ENCODE assay signal across 19 mouse cellular contexts in the genomic region with DNA sequence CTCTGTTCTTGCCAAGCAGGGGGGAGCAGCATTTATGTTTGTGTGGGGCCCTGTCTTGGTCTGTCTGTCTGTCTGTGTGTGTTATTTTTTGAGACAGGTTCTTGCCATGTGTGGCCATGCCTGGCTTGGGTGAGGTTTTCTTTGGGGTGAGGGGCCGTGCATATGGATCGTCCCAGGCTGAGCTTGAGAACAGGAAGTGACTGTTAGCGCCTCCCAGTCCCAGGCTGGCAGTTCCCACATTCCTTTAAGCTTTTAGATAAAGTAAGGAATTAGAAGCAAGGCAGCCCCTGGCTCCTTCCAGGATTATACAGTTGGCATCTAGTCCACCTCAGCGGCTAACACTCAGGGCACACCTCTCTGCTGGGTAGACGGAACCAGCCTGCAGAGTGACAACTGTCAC. TPM values are rescaled to one million over a fixed set of nuclear protein-coding genes. Genes with fewer than 3 reads are reported as not detected.
DNase-seq lines count a peak whose midpoint lies in the region; ATAC-seq and TF ChIP-seq lines count a peak whose summit lies in the region.
"Had no signal": no experiment of that assay in that cellular context is flagged by ENCODE, and none has a peak within 500 bp of the region (broad histone marks: within the 10 kb centered on the region; RNA-seq: fewer than 3 reads in every experiment).

No protein-coding gene starts in this region.

- no peaks in the 10 kb centered on the region for H3K27me3 ChIP-seq in heart, embryonic 11.5 days (ENCODE audit: control insufficient read depth, insufficient read depth, low read length)
- no peaks in the 10 kb centered on the region for H3K27me3 ChIP-seq in heart, embryonic 15.5 days
- no peaks in the 10 kb centered on the region for H3K27me3 ChIP-seq in lung, embryonic 14.5 days (ENCODE audit: insufficient read depth, low read length)
- H3K27me3 ChIP-seq in hindbrain, embryonic 14.5 days (ENCODE audit: control insufficient read depth, insufficient read depth, low read length): no peaks in the 10 kb centered on the region
- H3K27me3 ChIP-seq: embryonic facial prominence, embryonic 12.5 days; forebrain, embryonic 15.5 days had no signal

- H3K4me1 ChIP-seq in heart, embryonic 11.5 days (ENCODE audit: control insufficient read depth, insufficient read depth, low read length): peaks cover 20% of the 10 kb centered on the region
- H3K4me1 ChIP-seq in heart, embryonic 15.5 days (replicated peaks): peaks cover 20% of the 10 kb centered on the region
- H3K4me1 ChIP-seq in lung, embryonic 14.5 days (ENCODE audit: insufficient read depth): no peaks in the 10 kb centered on the region
- no peaks in the 10 kb centered on the region for H3K4me1 ChIP-seq in hindbrain, embryonic 14.5 days (replicated peaks; ENCODE audit: control insufficient read depth, insufficient read depth, low read length)
- H3K4me1 ChIP-seq: embryonic facial prominence, embryonic 12.5 days; forebrain, embryonic 15.5 days had no signal

- H3K36me3 ChIP-seq in heart, embryonic 11.5 days (ENCODE audit: control insufficient read depth, insufficient read depth, low read length): peaks cover 11% of the 10 kb centered on the region
- H3K36me3 ChIP-seq in heart, embryonic 15.5 days: peaks cover 38% of the 10 kb centered on the region
- peaks cover 46% of the 10 kb centered on the region for H3K36me3 ChIP-seq in lung, embryonic 14.5 days (ENCODE audit: insufficient read depth)
- peaks cover 54% of the 10 kb centered on the region for H3K36me3 ChIP-seq in hindbrain, embryonic 14.5 days (replicated peaks; ENCODE audit: control insufficient read depth, insufficient read depth)

- ATAC-seq in heart, embryonic 11.5 days (replicated peaks; ENCODE audit: insufficient number of reproducible peaks, low FRiP score, low TSS enrichment): peak; percentile 36; the same call in 1 of the 2 replicates
- 0 out of 2 replicates have a peak, but pooled peaks have one; percentile 21 for ATAC-seq in heart, embryonic 15.5 days (replicated peaks; ENCODE audit: insufficient number of reproducible peaks, insufficient read depth, low FRiP score, low read depth)
- ATAC-seq in lung, embryonic 14.5 days (ENCODE audit: insufficient read depth): peak; percentile 24; the same call in 1 of the 2 replicates
- ATAC-seq in hindbrain, embryonic 14.5 days (ENCODE audit: low FRiP score): no peak
- ATAC-seq: activated CD4-positive, CD25-positive, alpha-beta regulatory T cell, adult 4 months; forebrain, embryonic 15.5 days; hindbrain, embryonic 16.5 days; inflammation-experienced regulatory T-cells, adult 6 months; intestine, postnatal 0 days had no signal

- TF ChIP-seq CTCF in lung, embryonic 14.5 days (IDR thresholded peaks at IDR 0.05; ENCODE audit: low read depth): no peak

- peak overlapping the region; percentile 39 for H3K9ac ChIP-seq in heart, embryonic 11.5 days (ENCODE audit: low read depth, low read length)
- H3K9ac ChIP-seq in heart, embryonic 15.5 days: 0 out of 2 replicates have a peak overlapping the region, but pooled peaks have one; percentile 8
- H3K9ac ChIP-seq in lung, embryonic 14.5 days: no peak overlapping the region
- no peak overlapping the region for H3K9ac ChIP-seq in hindbrain, embryonic 14.5 days
- H3K9ac ChIP-seq: embryonic facial prominence, embryonic 12.5 days; forebrain, embryonic 15.5 days had no signal

- no peak overlapping the region for H3K4me3 ChIP-seq in heart, embryonic 11.5 days (ENCODE audit: low read depth, low read length)
- H3K4me3 ChIP-seq in heart, embryonic 15.5 days: no peak overlapping the region
- H3K4me3 ChIP-seq in lung, embryonic 14.5 days (ENCODE audit: low read depth, low read length): no peak overlapping the region
- H3K4me3 ChIP-seq in hindbrain, embryonic 14.5 days (replicated peaks; ENCODE audit: low read length): no peak overlapping the region
- H3K4me3 ChIP-seq: embryonic facial prominence, embryonic 12.5 days; forebrain, embryonic 15.5 days had no signal

- WGBS in heart, embryonic 11.5 days (ENCODE audit: insufficient replicate concordance): 23% methylated on average over 5 of the region's 5 CpGs
- 20% methylated on average over 5 of the region's 5 CpGs for WGBS in heart, embryonic 15.5 days
- WGBS in lung, embryonic 14.5 days: 58% methylated on average over 5 of the region's 5 CpGs
- 79% methylated on average over 5 of the region's 5 CpGs for WGBS in hindbrain, embryonic 14.5 days

- no peak for DNase-seq in heart, postnatal 4 days
- DNase-seq in heart, adult 11 months: no peak
- no peak for DNase-seq in lung, embryonic 14.5 days
- no peak for DNase-seq in lung, postnatal 10 days
- no peak for DNase-seq in hindbrain, embryonic 14.5 days (ENCODE audit: low spot score)
- DNase-seq: adrenal gland, postnatal 14 days; cerebellum, adult 11-12 months; cerebellum, adult 9-10 months; cerebellum, postnatal 25 days; gastrocnemius, postnatal 36 days; heart, postnatal 10 days had no signal

- no peaks in the 10 kb centered on the region for H3K9me3 ChIP-seq in heart, embryonic 11.5 days (replicated peaks; ENCODE audit: control insufficient read depth, low read length)
- H3K9me3 ChIP-seq in heart, embryonic 15.5 days (replicated peaks): no peaks in the 10 kb centered on the region
- H3K9me3 ChIP-seq in lung, embryonic 14.5 days (ENCODE audit: low read depth, low read length): no peaks in the 10 kb centered on the region
- H3K9me3 ChIP-seq in hindbrain, embryonic 14.5 days (ENCODE audit: control insufficient read depth, low read length): no peaks in the 10 kb centered on the region
- H3K9me3 ChIP-seq: embryonic facial prominence, embryonic 12.5 days; forebrain, embryonic 15.5 days had no signal

- peak overlapping the region; percentile 16 for H3K4me2 ChIP-seq in heart, embryonic 11.5 days
- H3K4me2 ChIP-seq in heart, embryonic 15.5 days: no peak overlapping the region
- no peak overlapping the region for H3K4me2 ChIP-seq in lung, embryonic 14.5 days
- H3K4me2 ChIP-seq in hindbrain, embryonic 14.5 days (replicated peaks): no peak overlapping the region
- H3K4me2 ChIP-seq: embryonic facial prominence, embryonic 12.5 days; forebrain, embryonic 15.5 days had no signal

- peak overlapping the region; percentile 62 for H3K27ac ChIP-seq in heart, embryonic 11.5 days (ENCODE audit: low read depth, low read length)
- H3K27ac ChIP-seq in heart, embryonic 15.5 days: peak overlapping the region; percentile 69
- H3K27ac ChIP-seq in lung, embryonic 14.5 days (ENCODE audit: low read depth): no peak overlapping the region
- no peak overlapping the region for H3K27ac ChIP-seq in hindbrain, embryonic 14.5 days
- H3K27ac ChIP-seq: embryonic facial prominence, embryonic 12.5 days; forebrain, embryonic 15.5 days had no signal

RNA-seq across cellular contexts. Expression of a gene that starts 13.1 kb away (rescaled TPM):
- polyA plus RNA-seq in heart, embryonic 11.5 days (2014; fragmentation: Nextera tagmentation; extraction: Ambion mirVana): 211 and 244 TPM in 2 replicates
- total RNA-seq in heart, postnatal 4 days (2021): 100 to 1,000 TPM; 113 to 116 TPM
- 165 and 190 TPM in 2 replicates for polyA plus RNA-seq in heart, embryonic 15.5 days (2015; fragmentation: Nextera tagmentation; extraction: Ambion mirVana)
- polyA plus RNA-seq in lung, embryonic 14.5 days (2014; fragmentation: Nextera tagmentation; extraction: Ambion mirVana): 235 and 242 TPM in 2 replicates
- polyA plus RNA-seq in hindbrain, embryonic 14.5 days (2014; fragmentation: Nextera tagmentation; extraction: Ambion mirVana): 138 and 152 TPM in 2 replicates

RNA-seq across cellular contexts. Expression of a gene that starts 48.7 kb away (rescaled TPM):
- 346 and 407 TPM in 2 replicates for polyA plus RNA-seq in heart, embryonic 11.5 days (2014; fragmentation: Nextera tagmentation; extraction: Ambion mirVana)
- total RNA-seq in heart, postnatal 4 days (2021): 100 to 1,000 TPM; 785 to 812 TPM
- polyA plus RNA-seq in heart, embryonic 15.5 days (2015; fragmentation: Nextera tagmentation; extraction: Ambion mirVana): 460 and 484 TPM in 2 replicates
- 219 TPM in 2 replicates for polyA plus RNA-seq in lung, embryonic 14.5 days (2014; fragmentation: Nextera tagmentation; extraction: Ambion mirVana)
- 295 and 334 TPM in 2 replicates for polyA plus RNA-seq in hindbrain, embryonic 14.5 days (2014; fragmentation: Nextera tagmentation; extraction: Ambion mirVana)

Comparison
In these comparisons a context has a peak if more than half of its experiments do, and no peak if none do; other contexts are left out.
1. H3K27ac ChIP-seq: peak in heart, embryonic 11.5 days (single experiment) and heart, embryonic 15.5 days (single experiment); none in lung, embryonic 14.5 days (single experiment) and hindbrain, embryonic 14.5 days (single experiment).
2. H3K9ac ChIP-seq: peak in heart, embryonic 11.5 days (single experiment) and heart, embryonic 15.5 days (single experiment); none in lung, embryonic 14.5 days (single experiment) and hindbrain, embryonic 14.5 days (single experiment).